Mouse (Mus musculus): Measurements from ENCODE around the gene Hspa1a. TPM values are rescaled to one million over a fixed set of nuclear protein-coding genes. Genes with fewer than 3 reads are reported as not detected.
"Not testable (repeated sequence)": the region's sequence is repeated elsewhere in the genome, so short reads cannot be mapped to it uniquely, and the experiment has no call there.

Gene Hspa1a
- polyA plus RNA-seq, 1 experiment = 1.5 TPM

GRCm38 (mm10) chr17:34956340-34956739, 15.6 kb downstream of the Hspa1a start:
- peaks cover 20% of the 10 kb centered on the region for H3K27me3 ChIP-seq (replicated peaks)
- peaks cover 18% of the 10 kb centered on the region for H3K4me1 ChIP-seq
- 0 out of 2 replicates have a peak, but pooled peaks cover 3% of the 10 kb centered on the region for H3K9me3 ChIP-seq
- TF ChIP-seq GATA1 (IDR thresholded peaks at IDR 0.05; ENCODE audit: borderline replicate concordance, low read length) (no peak), FLI1 (IDR thresholded peaks at IDR 0.05; ENCODE audit: low read length) (no peak)
- H3K4me3 ChIP-seq (replicated peaks) = no peak overlapping the region
- H3K36me3 ChIP-seq (replicated peaks; ENCODE audit: low read length) = no peaks in the 10 kb centered on the region

- Histone ChIP-seq H3K4me1 (peaks cover 23% of the 10 kb centered on the region), H3K9me3 (0 out of 2 replicates have a peak, but pooled peaks cover 3% of the 10 kb centered on the region), H3K36me3 (replicated peaks; ENCODE audit: low read length) (peaks cover under 1% of the 10 kb centered on the region), H3K4me3 (replicated peaks) (no peak overlapping the region), H3K27me3 (replicated peaks) (peaks cover 16% of the 10 kb centered on the region)
- TF ChIP-seq GATA1 (IDR thresholded peaks at IDR 0.05; ENCODE audit: borderline replicate concordance, low read length) (no peak), FLI1 (IDR thresholded peaks at IDR 0.05; ENCODE audit: low read length) (no peak)
Observed at GRCm38 (mm10) chr17:34955884-34956283, 16.1 kb downstream of the Hspa1a start.

- Histone ChIP-seq H3K27me3 (replicated peaks) (peaks cover 8% of the 10 kb centered on the region), H3K36me3 (replicated peaks; ENCODE audit: low read length) (peaks cover 11% of the 10 kb centered on the region), H3K4me3 (replicated peaks) (no peak overlapping the region), H3K9me3 (0 out of 2 replicates have a peak, but pooled peaks cover 3% of the 10 kb centered on the region), H3K4me1 (peaks cover 25% of the 10 kb centered on the region)
- TF ChIP-seq FLI1 (IDR thresholded peaks at IDR 0.05; ENCODE audit: low read length) (no peak), GATA1 (IDR thresholded peaks at IDR 0.05; ENCODE audit: borderline replicate concordance, low read length) (no peak)
Observed at GRCm38 (mm10) chr17:34954831-34955230, 17.1 kb downstream of the Hspa1a start.

GRCm38 (mm10) chr17:34953904-34954303, 18.1 kb downstream of the Hspa1a start:
- Histone ChIP-seq H3K4me1 (peaks cover 19% of the 10 kb centered on the region), H3K27me3 (replicated peaks) (peaks cover 2% of the 10 kb centered on the region), H3K9me3 (0 out of 2 replicates have a peak, but pooled peaks cover 3% of the 10 kb centered on the region), H3K36me3 (replicated peaks; ENCODE audit: low read length) (peaks cover 15% of the 10 kb centered on the region), H3K4me3 (replicated peaks) (no peak overlapping the region)
- TF ChIP-seq GATA1 (IDR thresholded peaks at IDR 0.05; ENCODE audit: borderline replicate concordance, low read length) (no peak), FLI1 (IDR thresholded peaks at IDR 0.05; ENCODE audit: low read length) (no peak)

- TF ChIP-seq GATA1 (IDR thresholded peaks at IDR 0.05; ENCODE audit: borderline replicate concordance, low read length) (no peak), FLI1 (IDR thresholded peaks at IDR 0.05; ENCODE audit: low read length) (no peak)
- H3K9me3 ChIP-seq = 0 out of 2 replicates have a peak, but pooled peaks cover 3% of the 10 kb centered on the region
- peaks cover 2% of the 10 kb centered on the region for H3K27me3 ChIP-seq (replicated peaks)
- H3K36me3 ChIP-seq (replicated peaks; ENCODE audit: low read length) = peaks cover 15% of the 10 kb centered on the region
- no peak overlapping the region for H3K4me3 ChIP-seq (replicated peaks)
- peaks cover 19% of the 10 kb centered on the region for H3K4me1 ChIP-seq
Observed at GRCm38 (mm10) chr17:34953258-34953657, 18.7 kb downstream of the Hspa1a start.

GRCm38 (mm10) chr17:34952378-34953040, 19.4 kb downstream of the Hspa1a start:
- H3K4me1 ChIP-seq = peaks cover 19% of the 10 kb centered on the region
- 0 out of 2 replicates have a peak, but pooled peaks cover 2% of the 10 kb centered on the region for H3K9me3 ChIP-seq
- H3K4me3 ChIP-seq (replicated peaks) = peak overlapping the region; percentile 97
- TF ChIP-seq FLI1 (IDR thresholded peaks at IDR 0.05; ENCODE audit: low read length) = no peak
- TF ChIP-seq GATA1 (IDR thresholded peaks at IDR 0.05; ENCODE audit: borderline replicate concordance, low read length) = no peak
- H3K27me3 ChIP-seq (replicated peaks) = peaks cover 2% of the 10 kb centered on the region
- H3K36me3 ChIP-seq (replicated peaks; ENCODE audit: low read length) = peaks cover 15% of the 10 kb centered on the region

- TF ChIP-seq FLI1 (IDR thresholded peaks at IDR 0.05; ENCODE audit: low read length) = no peak
- no peak for TF ChIP-seq GATA1 (IDR thresholded peaks at IDR 0.05; ENCODE audit: borderline replicate concordance, low read length)
- Histone ChIP-seq H3K4me1 (peaks cover 19% of the 10 kb centered on the region), H3K27me3 (replicated peaks) (peaks cover under 1% of the 10 kb centered on the region)
Observed at GRCm38 (mm10) chr17:34951636-34952377, 20.1 kb downstream of the Hspa1a start.

DNA sequence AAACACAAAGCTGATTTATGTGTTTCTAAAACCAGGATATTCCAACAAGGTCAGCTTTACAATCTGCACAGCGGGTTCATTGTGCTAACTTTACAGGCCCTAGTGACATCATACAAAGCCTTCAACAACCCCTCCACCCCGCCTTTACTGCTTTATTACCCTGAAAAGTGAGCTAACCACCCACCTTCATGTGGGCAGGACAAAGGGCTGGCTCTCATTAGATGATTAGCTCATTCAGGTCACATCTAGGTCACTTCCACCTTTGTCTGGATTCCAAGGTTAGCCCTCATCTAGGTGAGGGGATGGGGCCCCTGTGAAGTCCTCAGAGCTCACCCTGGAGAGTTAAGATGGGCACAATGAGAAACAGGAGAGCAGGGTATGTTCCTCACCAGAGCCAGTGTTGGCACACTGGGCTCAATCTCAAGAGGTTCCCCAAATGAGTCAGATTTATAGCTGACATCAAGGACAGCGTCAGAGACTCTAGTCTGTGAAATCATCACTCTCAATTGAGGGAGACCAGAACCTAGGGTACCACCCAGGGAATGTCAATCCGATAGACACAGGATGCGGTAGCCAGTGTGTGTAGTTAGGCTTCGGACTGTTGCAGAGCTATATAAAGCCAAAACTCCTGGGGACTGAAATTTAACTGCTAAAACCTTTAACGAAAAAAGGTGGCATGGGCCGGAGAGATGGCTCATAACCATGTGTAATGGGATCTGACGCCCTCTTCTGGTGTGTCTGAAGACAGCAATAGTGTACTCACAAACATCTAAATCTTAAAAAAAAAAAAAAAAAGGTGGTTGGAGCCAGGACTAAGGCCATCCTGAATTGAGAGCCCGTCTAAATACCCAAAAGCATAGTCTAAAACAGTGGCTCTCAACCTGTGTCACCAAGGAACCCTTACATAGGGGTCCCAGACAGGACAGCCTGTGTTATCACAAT, 21.2 kb downstream of the Hspa1a start:
- no peaks in the 10 kb centered on the region for H3K27me3 ChIP-seq (replicated peaks)
- H3K36me3 ChIP-seq (replicated peaks; ENCODE audit: low read length) = peaks cover 15% of the 10 kb centered on the region
- H3K4me3 ChIP-seq (replicated peaks) = peak overlapping the region; percentile 97
- H3K9me3 ChIP-seq = no peaks in the 10 kb centered on the region
- TF ChIP-seq FLI1 (IDR thresholded peaks at IDR 0.05; ENCODE audit: low read length) (no peak), GATA1 (IDR thresholded peaks at IDR 0.05; ENCODE audit: borderline replicate concordance, low read length) (no peak)
- peaks cover 19% of the 10 kb centered on the region for H3K4me1 ChIP-seq

More at GRCm38 (mm10) chr17:34951636-34952377, 20.1 kb downstream of the Hspa1a start:
- H3K9me3 ChIP-seq = no peaks in the 10 kb centered on the region
- peak overlapping the region; percentile 97 for H3K4me3 ChIP-seq (replicated peaks)
- H3K36me3 ChIP-seq (replicated peaks; ENCODE audit: low read length) = peaks cover 15% of the 10 kb centered on the region

DNA sequence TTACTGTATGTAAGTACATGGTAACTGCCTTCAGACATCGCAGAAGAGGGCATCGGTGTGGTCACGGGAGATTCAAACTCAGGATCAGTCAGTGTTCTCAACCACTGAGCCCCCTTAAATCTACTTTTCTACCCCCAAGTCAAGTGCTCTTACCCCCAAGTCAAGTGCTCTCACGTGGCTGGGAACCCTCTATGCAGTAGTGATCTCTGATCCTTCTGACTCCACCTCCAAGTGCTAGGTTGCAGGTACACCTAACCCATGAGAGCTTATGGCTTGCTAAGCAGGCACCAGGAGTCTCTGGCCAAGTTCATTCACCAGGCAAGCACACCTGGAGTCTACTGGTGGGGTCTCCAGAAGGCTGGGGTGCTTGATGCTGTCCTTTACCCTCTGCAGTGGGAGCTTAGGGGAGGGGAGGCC, 22.4 kb downstream of the Hspa1a start:
- TF ChIP-seq GATA1 (IDR thresholded peaks at IDR 0.05; ENCODE audit: borderline replicate concordance, low read length) (no peak), FLI1 (IDR thresholded peaks at IDR 0.05; ENCODE audit: low read length) (no peak)
- Histone ChIP-seq H3K36me3 (replicated peaks; ENCODE audit: low read length) (peaks cover 15% of the 10 kb centered on the region), H3K4me1 (peaks cover 19% of the 10 kb centered on the region), H3K27me3 (replicated peaks) (peaks cover 3% of the 10 kb centered on the region), H3K4me3 (replicated peaks) (no peak overlapping the region), H3K9me3 (no peaks in the 10 kb centered on the region)

- H3K9me3 ChIP-seq; H3K27me3 ChIP-seq (replicated peaks); H3K4me3 ChIP-seq (replicated peaks): not testable (repeated sequence)
- Histone ChIP-seq H3K4me1 (peaks cover 19% of the 10 kb centered on the region), H3K36me3 (replicated peaks; ENCODE audit: low read length) (peaks cover 15% of the 10 kb centered on the region)
Observed at GRCm38 (mm10) chr17:34948721-34949552, 23.0 kb downstream of the Hspa1a start.

Data from megakaryocyte, embryonic 14.5 days (primary cell).